Mouse (Mus musculus) C3H10T1/2 (cell line): ENCODE data around the gene Tchp. TPM values are rescaled to one million over a fixed set of nuclear protein-coding genes. Genes with fewer than 3 reads are reported as not detected.

Experiments used
- polyA plus RNA-seq, 2 experiments: library from polyadenylated mRNA; unstranded; fragments of >200 nt; fragmentation: generic; extraction: Trizol; gene quantifications; one replicate each; pipeline ENCODE4 v1.2.1; 2012; ENCODE audit warnings: missing spikeins in 2 of 2

Tchp gene
- polyA plus RNA-seq = 10 to 100 TPM in 1 of 2 experiments, 1 to 10 TPM in 1; 3.2 to 10.1 TPM

DNA sequence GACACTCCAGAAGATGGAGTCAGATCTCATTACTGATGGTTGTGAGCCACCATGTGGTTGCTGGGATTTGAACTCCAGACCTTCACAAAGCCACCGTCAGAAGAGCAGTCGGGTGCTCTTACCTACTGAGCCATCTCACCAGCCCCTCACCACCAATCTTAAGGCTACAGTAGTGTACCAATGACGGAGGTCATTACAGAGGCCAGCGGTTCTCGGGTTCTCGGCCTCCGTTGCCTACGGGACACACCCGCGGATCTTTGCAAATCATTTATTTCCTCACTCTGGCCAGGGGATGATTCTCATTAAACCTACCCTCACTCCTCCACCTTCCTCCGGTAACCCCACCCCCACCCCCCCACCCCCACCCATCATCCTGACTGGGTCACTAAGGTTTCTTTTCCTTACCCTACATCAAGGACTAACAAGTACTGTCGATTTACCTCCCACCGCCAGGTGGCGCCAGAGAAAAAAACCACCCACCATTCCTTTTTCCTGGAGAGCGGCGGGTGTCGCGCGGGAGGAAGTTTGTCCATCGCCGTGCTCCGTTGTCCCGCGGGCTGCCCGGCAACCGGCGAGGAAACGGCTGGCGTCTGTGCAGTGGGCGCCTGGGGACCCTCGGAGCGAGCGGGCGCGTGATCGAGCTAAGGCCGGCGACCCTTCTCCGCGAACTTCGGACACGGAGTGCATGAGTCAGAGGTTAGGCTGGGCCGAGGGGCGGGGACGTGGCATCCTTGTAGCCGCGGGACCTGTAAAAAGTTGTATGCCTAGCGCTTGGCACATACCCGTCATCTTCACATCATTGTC lies at the start of gene Tchp:
TSS of gene Tchp (plus strand) at position 496 of the 804 bp plus-strand sequence.

DNA sequence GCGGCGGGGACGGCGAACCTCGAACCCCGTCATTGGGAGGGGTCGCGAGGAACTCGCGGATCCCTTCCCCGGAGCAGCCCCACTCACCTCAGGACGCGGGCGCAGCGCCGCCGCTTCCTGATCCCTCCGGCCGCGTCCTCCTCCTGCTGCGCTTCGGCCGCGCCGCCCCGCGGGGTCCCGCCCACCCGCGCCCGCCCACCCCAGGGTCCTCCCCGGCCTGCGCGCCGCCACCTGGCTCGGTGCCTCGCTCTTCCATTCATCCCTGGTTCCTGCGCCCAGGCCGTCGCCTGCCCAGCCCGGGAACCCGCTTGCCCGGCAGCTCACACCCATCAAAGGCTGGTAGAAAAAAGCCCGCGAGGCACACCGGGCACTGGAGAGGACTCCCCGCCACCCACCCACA lies 49.3 kb upstream of the Tchp start, which contains the start of gene Trpv4:
TSS of gene Trpv4 (minus strand) at position 167 of the 400 bp plus-strand sequence.

DNA sequence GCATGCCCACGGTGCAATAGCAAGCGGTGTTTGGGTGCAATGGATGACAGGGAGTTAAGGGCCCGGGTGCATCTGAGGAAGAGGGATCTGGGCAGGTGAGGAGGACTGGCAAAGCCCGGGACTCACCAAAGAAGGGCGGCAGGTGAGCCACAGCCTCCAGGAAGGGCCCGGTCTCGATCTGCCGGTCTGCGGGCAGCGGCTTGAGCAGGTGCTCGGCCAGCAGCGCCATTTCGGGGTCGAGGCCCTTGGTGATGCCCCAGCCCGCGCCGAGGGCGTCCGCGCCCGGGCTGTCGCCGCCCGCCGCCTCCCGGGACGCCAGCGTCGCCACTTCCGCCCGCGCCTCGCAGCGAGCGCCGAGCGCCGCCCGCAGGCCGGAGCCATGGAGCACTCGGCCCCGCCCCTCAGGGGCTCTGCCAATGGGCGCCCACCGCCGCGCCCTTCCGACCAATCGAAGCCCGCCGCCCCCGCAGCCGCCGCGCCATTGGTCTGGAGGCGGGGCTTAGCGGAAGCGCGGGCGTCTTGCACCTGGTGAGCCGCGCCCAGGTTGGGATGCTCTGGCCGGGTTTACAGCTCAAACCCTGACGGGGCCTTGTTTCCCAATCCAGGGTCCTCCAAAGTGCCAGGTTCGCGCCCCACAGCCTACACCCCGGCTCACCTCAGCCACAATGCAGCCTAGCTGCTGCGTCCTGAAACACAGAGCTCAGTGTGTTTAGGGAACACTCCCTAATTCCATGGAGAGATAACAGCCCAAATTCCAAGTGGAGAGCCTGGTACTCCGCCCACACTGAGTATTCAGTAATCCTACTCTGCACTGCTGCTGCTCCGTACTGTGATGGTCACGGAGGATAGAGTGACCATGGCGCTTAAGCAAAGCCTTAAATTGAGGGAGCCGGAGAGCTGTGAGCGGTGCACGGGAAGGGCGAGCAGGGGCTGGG lies 16.7 kb upstream of the Tchp start, which contains the start of gene Gltp:
TSS of gene Gltp (minus strand) at position 352 of the 935 bp plus-strand sequence.

Other genes starting within 250 kb of the Tchp start
- gene Fam222a, start 139.7 kb upstream of the Tchp start, polyA plus RNA-seq = under 1 TPM; 0.04 to 0.52 TPM
- gene Trpv4, start 49.3 kb upstream of the Tchp start, polyA plus RNA-seq = 1 to 10 TPM; 1.3 to 3.0 TPM
- gene Gltp, start 16.8 kb upstream of the Tchp start, polyA plus RNA-seq = 10 to 100 TPM; 35.0 to 43.1 TPM
- gene Ankrd13a, start 66.9 kb downstream of the Tchp start, polyA plus RNA-seq = 10 to 100 TPM; 23.7 to 41.4 TPM
- 10 to 100 TPM in 1 of 2 experiments, 1 to 10 TPM in 1; 4.6 to 21.3 TPM for gene Git2, start 67.8 kb downstream of the Tchp start, polyA plus RNA-seq
- gene 1500011B03Rik, start 115.7 kb downstream of the Tchp start, polyA plus RNA-seq = 10 to 100 TPM; 41.9 to 54.5 TPM
- gene 4930519G04Rik, start 145.9 kb downstream of the Tchp start, polyA plus RNA-seq = not detected
- not detected for gene Gm9936, start 150.9 kb downstream of the Tchp start, polyA plus RNA-seq
- gene Oasl2, start 189.2 kb downstream of the Tchp start, polyA plus RNA-seq = 1 to 10 TPM in 1 of 2 experiments, under 1 TPM in 1; 0.15 to 7.8 TPM
- under 1 TPM; 0.07 to 0.08 TPM for gene Oasl1, start 215.5 kb downstream of the Tchp start, polyA plus RNA-seq
- 10 to 100 TPM; 17.2 to 33.9 TPM for gene 2210016L21Rik, start 234.4 kb downstream of the Tchp start, polyA plus RNA-seq